Mouse (Mus musculus) liver, adult 2 months (tissue): ENCODE measurements around the gene A2ml1.

Experiments used
- CTCF ChIP-seq: fragments of 200-500 bp; IDR thresholded peaks from 2 replicates; pipeline ENCODE4 v1.5.1; 2011; ENCODE audit warnings: low read depth, low read length, control low read depth
- POLR2A ChIP-seq: fragments of 200-500 bp; IDR thresholded peaks from 2 replicates; pipeline ENCODE4 v1.6.1; 2011; ENCODE audit warnings: low read length, control low read depth; ENCODE audit not compliant: insufficient read depth; ENCODE audit errors: extremely low read depth

GRCm38 (mm10) chr6:128604512-128604911, 23.1 kb upstream of the A2ml1 start:
- TF ChIP-seq POLR2A (no peak), CTCF (peak; percentile 53)
